Mouse (Mus musculus) CD8-positive naive resting alpha-beta T cell, adult 57 days (primary cell): ENCODE results near the gene Elavl1. TPM values are rescaled to one million over a fixed set of nuclear protein-coding genes. Genes with fewer than 3 reads are reported as not detected.

ENCODE experiments used
- total RNA-seq: library from RNA; stranded (reverse); gene quantifications from one replicate; pipeline ENCODE4 v1.2.4, GENCODE M21; 2023

The Elavl1 gene
- total RNA-seq: 91.2 TPM

GRCm38 (mm10) chr8:4324983-4325750 lies at the start of gene Elavl1, which contains the start of gene Ccl25:
TSS of gene Elavl1 (minus strand) at chr8:4325413.
TSS of gene Ccl25 (plus strand) at chr8:4325210.

DNA sequence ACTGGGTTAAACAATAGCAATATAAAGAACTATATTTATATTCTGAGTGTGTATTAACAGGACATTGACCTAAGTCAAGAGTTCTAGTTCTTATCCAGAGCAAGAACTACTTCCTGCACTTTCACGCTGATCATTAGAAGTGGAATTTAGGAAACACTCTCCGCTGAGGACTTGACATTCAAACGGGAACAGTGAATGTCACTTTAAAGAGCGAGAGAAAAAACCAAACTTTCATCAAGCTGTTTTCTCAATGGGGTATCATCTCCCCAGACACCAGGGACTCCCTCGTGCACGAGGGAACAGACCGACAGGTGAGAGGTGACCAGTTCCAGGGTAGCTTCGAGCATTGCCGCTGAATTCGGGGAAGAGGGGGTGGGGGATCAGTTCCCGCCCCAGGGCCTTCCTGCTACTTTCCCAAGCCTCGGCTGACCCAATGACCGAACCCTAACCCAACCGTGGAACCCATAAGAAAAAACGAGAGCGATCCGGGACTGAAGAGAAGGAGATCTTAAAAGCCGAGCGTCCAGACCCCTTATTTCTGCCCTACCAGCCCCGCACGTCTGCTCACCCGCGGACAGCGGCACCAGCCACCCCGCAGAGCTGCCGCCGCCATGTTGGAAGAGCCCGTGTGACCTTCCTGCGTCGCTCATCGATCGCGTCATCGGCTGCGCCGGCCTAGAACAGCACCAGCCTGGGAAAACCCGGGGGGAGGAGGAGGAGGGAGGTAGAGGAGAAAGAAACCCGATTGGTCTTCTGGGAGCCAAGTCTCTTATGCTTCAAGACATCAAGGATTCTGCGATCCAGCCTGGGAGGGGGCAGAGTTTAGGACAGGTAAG lies 49.7 kb downstream of the Elavl1 start, which contains the start of gene Timm44:
Gene Timm44 (minus strand): TSS at position 639 of the 836 bp plus-strand sequence.

DNA sequence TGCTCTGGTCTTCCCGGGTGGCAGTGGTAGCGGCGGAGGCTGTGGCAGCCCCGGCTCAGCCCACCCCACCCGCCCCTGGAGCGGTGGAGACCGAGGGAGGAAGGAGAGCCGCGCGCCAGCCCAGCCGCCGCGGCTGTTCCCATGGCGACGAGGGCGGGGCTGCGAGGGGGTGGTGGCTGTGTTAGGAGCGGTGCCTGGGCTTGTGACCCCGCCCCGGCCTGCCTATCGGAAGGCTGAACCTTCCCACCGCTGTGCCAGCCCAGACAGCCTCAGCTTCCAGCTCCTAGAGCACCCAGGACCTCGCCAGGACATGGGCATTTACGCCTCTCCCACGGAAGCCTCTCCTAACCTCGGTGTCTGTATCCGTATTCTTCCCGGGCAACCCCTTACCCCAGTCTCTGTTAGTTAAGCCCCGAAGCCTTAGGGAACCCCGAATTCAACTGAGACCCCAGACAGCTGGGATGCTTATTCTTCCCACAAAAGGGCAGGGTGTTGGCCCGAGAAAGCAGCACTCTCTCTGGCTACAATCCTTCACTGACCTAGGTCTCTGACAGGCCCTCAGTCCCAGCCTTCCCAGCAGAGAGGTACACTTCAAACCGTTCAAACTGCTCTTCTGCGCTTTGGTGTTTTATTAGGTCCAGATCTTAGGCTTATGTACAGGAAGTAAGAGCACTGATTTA lies 65.9 kb downstream of the Elavl1 start, which contains the start of gene Ctxn1:
Gene Ctxn1 (minus strand): TSS at position 150 of the 680 bp plus-strand sequence.

DNA sequence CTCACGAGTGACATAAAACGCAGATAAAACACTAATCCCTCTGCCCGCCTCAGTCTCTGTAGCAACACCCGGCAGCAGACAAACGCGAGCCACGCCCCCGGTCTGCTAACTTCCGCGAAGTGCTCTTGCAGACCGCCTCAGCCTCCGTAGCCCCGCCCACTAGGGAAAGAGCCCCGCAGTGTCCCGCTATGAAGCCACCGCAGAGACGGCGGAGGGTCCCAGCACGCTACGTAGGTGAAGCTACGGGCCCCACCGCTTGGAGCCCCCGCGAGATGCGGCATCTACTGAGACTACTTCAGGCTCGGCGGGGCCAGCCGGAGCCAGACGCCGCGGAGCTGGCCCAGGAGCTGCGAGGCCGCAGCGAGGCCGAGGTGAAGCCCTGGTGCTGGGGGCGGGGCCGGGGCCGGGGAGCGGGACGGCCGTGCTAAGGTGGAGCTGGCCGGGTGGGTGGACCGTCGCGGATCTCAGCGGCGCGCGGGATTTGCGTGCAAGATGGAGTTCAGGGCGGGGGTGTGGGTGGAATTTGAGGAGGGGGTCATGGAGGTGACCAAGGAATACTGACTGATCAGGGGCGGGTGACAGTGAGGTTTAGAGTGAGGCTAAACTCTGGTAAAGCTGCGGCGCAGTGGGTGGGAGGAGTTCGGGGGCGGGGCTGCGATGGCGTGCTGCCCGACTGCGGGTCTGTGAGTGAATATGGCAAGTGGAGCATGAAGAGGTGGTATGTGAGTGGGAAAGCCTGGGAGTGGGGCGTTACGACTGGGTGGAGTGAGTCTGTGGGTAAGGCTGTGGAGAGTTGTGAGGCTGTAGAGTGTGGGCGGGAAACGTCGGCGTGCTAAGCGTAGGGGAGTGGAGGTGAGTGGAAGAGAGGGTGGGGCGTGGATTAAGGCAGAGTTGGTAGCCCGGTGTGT lies 72.0 kb downstream of the Elavl1 start, which contains the start of gene Snapc2:
Gene Snapc2 (plus strand): TSS at position 147 of the 908 bp plus-strand sequence.

DNA sequence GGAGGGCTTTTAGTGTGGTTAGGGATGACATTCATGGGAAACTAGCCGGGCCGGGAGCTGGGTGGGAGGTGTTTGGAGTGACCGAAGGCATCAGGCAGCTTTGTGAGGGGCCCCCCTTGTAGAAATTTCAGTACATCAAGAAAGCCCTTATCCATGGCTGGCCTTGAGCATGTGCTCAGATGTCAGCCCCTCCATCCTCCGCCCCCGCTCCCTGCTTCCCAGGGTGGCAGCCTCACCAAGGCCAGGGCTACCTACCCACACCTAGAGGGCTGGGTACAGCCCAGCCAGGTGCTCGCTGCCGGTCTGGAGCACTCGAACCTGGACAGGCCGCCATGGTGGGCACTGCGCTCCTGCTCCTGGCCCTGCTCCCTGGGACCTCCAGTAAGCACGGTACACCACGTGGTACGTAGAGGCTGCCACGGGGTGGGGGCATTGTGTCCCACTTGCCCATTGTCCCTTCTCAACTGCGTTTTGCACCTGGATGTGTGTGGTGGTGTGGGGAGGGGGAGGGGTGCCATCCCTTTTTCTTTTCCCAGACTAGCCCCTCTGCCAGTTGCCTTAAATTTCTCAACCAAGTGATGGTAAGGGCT lies 77.2 kb downstream of the Elavl1 start, which contains the start of gene Tgfbr3l:
Gene Tgfbr3l (plus strand): TSS at position 264 of the 590 bp plus-strand sequence.

DNA sequence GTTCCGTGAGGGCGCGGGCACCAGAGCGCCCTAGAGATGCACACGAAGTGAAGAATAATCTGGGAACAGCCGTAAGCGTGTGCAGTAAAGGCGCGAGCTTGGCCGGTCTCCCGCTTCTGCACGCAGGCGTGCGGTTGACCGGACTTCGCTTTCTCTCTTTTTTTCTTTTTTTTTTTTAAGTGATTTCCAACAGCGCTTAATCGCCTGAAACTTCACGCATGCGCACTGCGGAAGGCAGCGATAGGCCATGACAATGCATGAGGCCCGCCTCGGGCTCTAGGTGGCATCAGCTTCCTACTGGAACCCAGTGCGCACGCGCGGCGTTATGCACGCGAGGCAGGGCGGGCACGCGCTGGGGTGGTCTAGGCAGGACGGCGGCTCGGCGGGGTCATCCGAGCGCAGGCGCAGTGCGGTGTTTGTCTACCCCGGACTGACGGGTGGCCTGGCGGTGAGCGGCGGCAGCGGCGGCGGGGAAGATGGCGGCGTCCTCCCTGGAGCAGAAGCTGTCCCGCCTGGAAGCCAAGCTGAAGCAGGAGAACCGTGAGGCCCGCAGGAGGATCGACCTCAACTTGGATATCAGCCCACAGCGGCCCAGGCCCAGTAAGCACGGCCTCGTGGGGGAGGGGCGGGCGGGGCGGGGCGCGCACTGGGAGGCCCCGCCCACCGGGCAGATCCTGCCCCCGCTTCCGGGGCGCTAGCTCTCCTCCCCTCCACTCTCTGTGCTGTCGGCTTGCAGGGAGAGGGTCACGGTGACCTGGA lies 86.6 kb downstream of the Elavl1 start, which contains the start of the genes Map2k7 and Gm49320:
Gene Map2k7 (plus strand): TSS at position 307 of the 759 bp plus-strand sequence.
Gene Gm49320 (plus strand): TSS at position 432 of the 759 bp plus-strand sequence.

Other genes starting within 250 kb of the Elavl1 start
- gene Cd209f, start 219.6 kb downstream of the Elavl1 start, total RNA-seq: not detected
- gene Cd209g, start 191.3 kb downstream of the Elavl1 start, total RNA-seq: not detected
- 17.2 TPM for gene Evi5l, start 158.8 kb downstream of the Elavl1 start, total RNA-seq
- not detected for gene Prr36, start 108.0 kb downstream of the Elavl1 start, total RNA-seq
- not detected for gene Lrrc8e, start 98.6 kb downstream of the Elavl1 start, total RNA-seq
- gene Map2k7, start 86.7 kb downstream of the Elavl1 start, total RNA-seq: 127 TPM
- gene Gm49320, start 86.5 kb downstream of the Elavl1 start, total RNA-seq: not detected
- 36.3 TPM for gene Tgfbr3l, start 77.2 kb downstream of the Elavl1 start, total RNA-seq
- gene Snapc2, start 72.3 kb downstream of the Elavl1 start, total RNA-seq: 12.7 TPM
- 2.0 TPM for gene Ctxn1, start 66.1 kb downstream of the Elavl1 start, total RNA-seq
- 98.9 TPM for gene Timm44, start 49.5 kb downstream of the Elavl1 start, total RNA-seq
- 17.6 TPM for gene Ccl25, start 203 bp downstream of the Elavl1 start, total RNA-seq
- 34.6 TPM for gene Cers4, start 167.6 kb upstream of the Elavl1 start, total RNA-seq